Mouse (Mus musculus) megakaryocyte, embryonic 14.5 days (primary cell): ENCODE measurements around the gene Rpp25. TPM values are rescaled to one million over a fixed set of nuclear protein-coding genes. Genes with fewer than 3 reads are reported as not detected.
A peak's percentile ranks its signal among the peaks of the same experiment; 100 is the strongest.

Source experiments
- H3K27me3 ChIP-seq: replicated peaks from 2 replicates; pipeline ENCODE3; 2012; ENCODE audit warnings: inconsistent platforms
- H3K36me3 ChIP-seq: replicated peaks from 2 replicates; pipeline ENCODE3; 2012; ENCODE audit warnings: low read length, inconsistent platforms, mixed read lengths
- H3K4me1 ChIP-seq: 2 replicates; pipeline ENCODE4 v1.6.1; 2012; ENCODE audit warnings: inconsistent platforms
- H3K4me3 ChIP-seq: replicated peaks from 2 replicates; pipeline ENCODE3; 2012; ENCODE audit warnings: moderate library complexity, mild to moderate bottlenecking, inconsistent platforms
- H3K9me3 ChIP-seq: 2 replicates; pipeline ENCODE4 v1.6.1; 2012; ENCODE audit warnings: inconsistent platforms
- FLI1 ChIP-seq: IDR thresholded peaks from 2 replicates; pipeline ENCODE4 v1.6.1; 2012; ENCODE audit warnings: low read length, inconsistent platforms, mixed read lengths
- GATA1 ChIP-seq: IDR thresholded peaks from 3 replicates; pipeline ENCODE4 v1.6.1; 2012; ENCODE audit warnings: mixed read lengths, low read length, inconsistent platforms, borderline replicate concordance
- polyA plus RNA-seq: library from polyadenylated mRNA; stranded (reverse); fragments of >175 nt; gene quantifications from 2 replicates; pipeline ENCODE4 v1.2.3, GENCODE M21; 2012; ENCODE audit warnings: low replicate concordance; ENCODE audit not compliant: insufficient read depth

Gene Rpp25
- polyA plus RNA-seq, 1 experiment: 0.07 TPM

DNA sequence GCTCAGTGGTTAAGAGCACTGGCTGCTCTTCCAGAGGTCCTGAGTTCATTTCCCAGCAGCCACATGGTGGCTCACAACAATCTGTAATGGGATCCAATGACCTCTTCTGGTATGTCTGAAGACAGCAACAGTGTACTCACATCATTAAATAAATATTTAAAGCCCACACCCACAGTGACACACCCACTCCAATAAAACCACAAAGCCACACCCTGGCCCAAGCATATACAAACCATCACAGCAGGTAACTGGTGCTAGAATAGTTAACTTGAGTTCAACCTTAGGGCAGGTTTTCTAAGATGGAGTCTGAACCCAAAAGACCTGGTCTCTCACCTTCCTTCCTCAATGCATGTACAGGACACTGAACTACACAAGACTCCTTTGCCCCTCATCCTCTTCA lies 8.9 kb upstream of the Rpp25 start:
- Histone ChIP-seq H3K4me1 (no peaks in the 10 kb centered on the region), H3K27me3 (peaks cover 77% of the 10 kb centered on the region), H3K4me3 (no peak overlapping the region), H3K9me3 (peaks cover 33% of the 10 kb centered on the region), H3K36me3 (no peaks in the 10 kb centered on the region)
- no peak for TF ChIP-seq FLI1
- TF ChIP-seq GATA1: no peak

DNA sequence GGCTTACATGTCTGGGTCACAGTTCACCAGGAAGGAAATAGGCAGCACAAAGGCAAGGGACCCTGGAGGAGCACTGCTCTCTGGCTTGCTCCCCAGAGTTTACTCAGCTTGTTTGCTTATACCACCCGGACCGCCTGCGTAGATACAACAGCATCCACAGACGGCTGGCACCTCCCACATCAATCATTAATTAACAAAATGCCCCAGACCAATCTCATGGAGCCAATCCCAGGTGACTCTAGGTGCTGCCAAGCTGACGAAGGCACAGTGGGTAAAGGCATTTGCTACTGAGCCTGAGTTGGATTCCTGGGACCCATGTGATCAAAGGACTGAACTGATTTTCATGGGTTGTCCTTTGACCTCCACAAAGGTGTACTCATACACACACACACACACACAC lies 6.6 kb upstream of the Rpp25 start:
- Histone ChIP-seq H3K36me3 (no peaks in the 10 kb centered on the region), H3K27me3 (peaks cover 85% of the 10 kb centered on the region)

DNA sequence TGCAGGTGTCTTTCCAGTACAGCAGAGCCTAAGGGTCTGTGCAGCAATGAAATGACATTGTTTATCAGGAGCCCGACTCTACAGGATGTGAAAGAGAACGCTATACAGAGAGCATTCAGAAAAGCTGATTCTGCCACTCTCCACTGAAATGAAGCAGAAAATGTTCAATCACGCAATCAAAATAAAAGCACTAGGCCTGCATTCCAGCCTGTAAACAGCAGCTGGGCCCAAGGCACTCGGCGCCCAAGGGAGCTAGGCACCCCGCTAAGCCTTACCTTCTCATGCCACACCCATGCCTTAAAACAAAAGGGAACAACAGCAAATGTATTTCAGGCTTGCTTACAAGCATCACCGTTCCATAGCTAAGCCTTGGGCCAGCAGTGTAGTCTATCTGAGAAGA lies 5.3 kb upstream of the Rpp25 start:
- Histone ChIP-seq H3K4me1 (peaks cover 21% of the 10 kb centered on the region), H3K27me3 (peaks cover 94% of the 10 kb centered on the region)

More for the DNA sequence above, 6.6 kb upstream of the Rpp25 start:
- no peak overlapping the region for H3K4me3 ChIP-seq
- peaks cover 9% of the 10 kb centered on the region for H3K4me1 ChIP-seq
- no peak for TF ChIP-seq GATA1
- TF ChIP-seq FLI1: no peak
- H3K9me3 ChIP-seq: peaks cover 13% of the 10 kb centered on the region; the same call in 1 of the 2 replicates

GRCm38 (mm10) chr9:57501452-57501851 lies 2.4 kb upstream of the Rpp25 start:
- Histone ChIP-seq H3K27me3 (peaks cover 100% of the 10 kb centered on the region), H3K36me3 (no peaks in the 10 kb centered on the region), H3K4me3 (peak overlapping the region; percentile 18), H3K4me1 (peaks cover 50% of the 10 kb centered on the region), H3K9me3 (no peaks in the 10 kb centered on the region)
- no peak for TF ChIP-seq FLI1
- no peak for TF ChIP-seq GATA1

More for the DNA sequence above, 5.3 kb upstream of the Rpp25 start:
- TF ChIP-seq GATA1 (no peak), FLI1 (no peak)
- H3K4me3 ChIP-seq: no peak overlapping the region
- H3K9me3 ChIP-seq: peaks cover 10% of the 10 kb centered on the region; the same call in 1 of the 2 replicates
- H3K36me3 ChIP-seq: no peaks in the 10 kb centered on the region

GRCm38 (mm10) chr9:57501861-57502260 lies 2.0 kb upstream of the Rpp25 start:
- TF ChIP-seq FLI1 (no peak), GATA1 (no peak)
- H3K36me3 ChIP-seq: no peaks in the 10 kb centered on the region
- peaks cover 99% of the 10 kb centered on the region for H3K27me3 ChIP-seq
- H3K9me3 ChIP-seq: no peaks in the 10 kb centered on the region
- peaks cover 50% of the 10 kb centered on the region for H3K4me1 ChIP-seq
- H3K4me3 ChIP-seq: peak overlapping the region; percentile 53

DNA sequence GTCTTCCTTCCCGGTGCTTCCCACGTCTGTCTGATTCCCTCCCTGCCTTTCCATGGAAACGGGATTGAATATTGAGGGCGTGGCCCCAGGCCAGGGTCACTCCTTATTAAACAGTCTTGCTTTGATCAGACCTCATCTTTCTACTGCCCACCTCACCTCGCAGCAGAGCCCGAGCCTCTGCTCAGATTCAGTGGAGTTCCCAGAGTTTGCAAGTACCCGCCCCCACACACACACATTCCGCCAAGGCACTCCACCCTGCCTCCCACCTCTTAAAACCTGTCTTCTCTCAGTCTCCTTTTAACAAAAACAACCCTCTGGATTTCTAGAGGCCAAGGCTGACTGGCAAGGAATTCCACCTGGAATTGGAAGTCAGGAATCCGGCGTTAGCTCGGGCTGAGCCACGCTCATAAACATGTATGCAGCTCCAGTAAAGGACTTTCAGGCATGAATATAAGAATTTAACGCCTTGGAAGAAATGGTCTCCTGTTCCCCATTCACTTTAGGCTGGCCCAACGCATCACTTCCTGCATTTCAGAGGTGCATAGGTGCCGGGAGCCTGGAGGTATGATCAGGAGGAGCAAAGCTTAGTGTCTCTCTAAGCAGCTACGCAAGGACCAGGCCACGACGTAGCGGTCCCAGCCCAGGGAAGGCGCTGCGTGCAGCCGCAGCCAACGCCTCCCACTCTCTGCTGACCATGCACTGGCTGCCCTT lies 760 bp upstream of the Rpp25 start:
- peaks cover 91% of the 10 kb centered on the region for H3K27me3 ChIP-seq
- peaks cover 50% of the 10 kb centered on the region for H3K4me1 ChIP-seq
- TF ChIP-seq FLI1 (no peak), GATA1 (no peak)
- peaks cover 5% of the 10 kb centered on the region; the same call in 1 of the 2 replicates for H3K9me3 ChIP-seq
- no peaks in the 10 kb centered on the region for H3K36me3 ChIP-seq
- H3K4me3 ChIP-seq: peak overlapping the region; percentile 88

DNA sequence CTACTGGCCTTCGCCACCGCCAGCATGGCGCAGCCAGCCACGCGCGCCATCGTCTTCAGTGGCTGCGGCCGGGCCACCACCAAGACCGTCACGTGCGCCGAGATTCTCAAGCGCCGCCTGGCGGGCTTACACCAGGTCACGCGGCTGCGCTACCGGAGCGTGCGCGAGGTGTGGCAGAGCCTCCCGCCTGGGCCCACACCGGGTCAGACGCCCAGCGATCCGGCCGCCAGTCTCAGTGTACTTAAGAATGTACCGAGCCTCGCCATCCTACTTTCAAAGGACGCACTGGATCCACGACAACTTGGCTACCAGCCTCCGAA lies 515 bp downstream of the Rpp25 start:
- Histone ChIP-seq H3K9me3 (peaks cover 5% of the 10 kb centered on the region; the same call in 1 of the 2 replicates), H3K4me3 (peak overlapping the region; percentile 88), H3K4me1 (peaks cover 50% of the 10 kb centered on the region), H3K36me3 (no peaks in the 10 kb centered on the region), H3K27me3 (peaks cover 79% of the 10 kb centered on the region)
- TF ChIP-seq GATA1 (no peak), FLI1 (no peak)

GRCm38 (mm10) chr9:57504891-57505290 lies 1.1 kb downstream of the Rpp25 start:
- no peak overlapping the region for H3K4me3 ChIP-seq
- H3K27me3 ChIP-seq: peaks cover 76% of the 10 kb centered on the region

GRCm38 (mm10) chr9:57505700-57506099 lies 1.9 kb downstream of the Rpp25 start:
- H3K4me1 ChIP-seq: peaks cover 58% of the 10 kb centered on the region
- H3K4me3 ChIP-seq: peak overlapping the region; percentile 64
- no peaks in the 10 kb centered on the region for H3K36me3 ChIP-seq
- peaks cover 76% of the 10 kb centered on the region for H3K27me3 ChIP-seq
- TF ChIP-seq GATA1 (no peak; the same call in 2 of the 3 replicates), FLI1 (no peak)
- H3K9me3 ChIP-seq: peaks cover 7% of the 10 kb centered on the region; the same call in 1 of the 2 replicates

More at GRCm38 (mm10) chr9:57504891-57505290, 1.1 kb downstream of the Rpp25 start:
- TF ChIP-seq FLI1: no peak
- TF ChIP-seq GATA1: no peak
- Histone ChIP-seq H3K4me1 (peaks cover 50% of the 10 kb centered on the region), H3K9me3 (peaks cover 5% of the 10 kb centered on the region; the same call in 1 of the 2 replicates), H3K36me3 (no peaks in the 10 kb centered on the region)

DNA sequence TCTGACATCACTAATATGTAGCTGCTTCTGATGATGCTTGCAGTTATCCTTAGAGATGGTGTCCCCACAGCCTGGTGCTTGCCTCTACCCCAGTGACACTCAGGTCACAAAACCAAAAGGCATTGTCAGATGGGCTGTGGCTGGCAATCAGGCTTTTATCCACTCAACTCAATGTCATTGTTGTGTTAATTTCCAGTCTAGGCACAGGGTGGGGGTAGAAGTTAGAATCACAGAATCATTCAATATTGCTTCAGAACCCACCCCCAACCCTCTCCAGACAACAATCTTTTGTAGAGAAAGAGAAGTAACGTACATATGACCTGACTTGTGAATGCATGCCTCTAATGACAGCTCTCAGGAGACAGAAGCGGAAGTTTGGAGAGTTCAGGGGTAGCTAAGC lies 6.8 kb downstream of the Rpp25 start:
- Histone ChIP-seq H3K27me3 (peaks cover 52% of the 10 kb centered on the region), H3K4me3 (no peak overlapping the region), H3K9me3 (peaks cover 18% of the 10 kb centered on the region; the same call in 1 of the 2 replicates), H3K4me1 (peaks cover 23% of the 10 kb centered on the region), H3K36me3 (no peaks in the 10 kb centered on the region)
- TF ChIP-seq FLI1 (no peak), GATA1 (no peak)
